Mouse (Mus musculus) midbrain, embryonic 11.5 days (tissue): Measurements from ENCODE around the gene Olfr324. TPM values are rescaled to one million over a fixed set of nuclear protein-coding genes. Genes with fewer than 3 reads are reported as not detected.
A peak's percentile ranks its signal among the peaks of the same experiment; 100 is the strongest.

Experiments used
- ATAC-seq: fragments of 200-750 bp; cut with Nextera tagmentation; 2 replicates; pipeline ENCODE4 v1.8.0; 2017; ENCODE audit warnings: moderate TSS enrichment, moderate library complexity; ENCODE audit not compliant: low FRiP score
- DNase-seq: peaks from one replicate; pipeline ENCODE4 v3.0.0; 2015; ENCODE audit warnings: low spot score; ENCODE audit errors: missing footprints
- H3K27ac ChIP-seq: fragments of 300-500 bp; sonication (generic); 2 replicates; pipeline ENCODE4 v1.5.1; 2014; ENCODE audit warnings: low read depth, low read length
- H3K27me3 ChIP-seq: fragments of 300-500 bp; sonication (generic); 2 replicates; pipeline ENCODE4 v1.6.1; 2014; ENCODE audit warnings: mild to moderate bottlenecking, low read length, moderate library complexity, mixed read lengths; ENCODE audit not compliant: control insufficient read depth, insufficient read depth
- H3K36me3 ChIP-seq: fragments of 300-500 bp; sonication (generic); 2 replicates; pipeline ENCODE4 v1.6.1; 2014; ENCODE audit warnings: mild to moderate bottlenecking, low read length, moderate library complexity, mixed read lengths; ENCODE audit not compliant: control insufficient read depth, insufficient read depth
- H3K4me1 ChIP-seq: fragments of 300-500 bp; sonication (generic); 2 replicates; pipeline ENCODE4 v1.6.1; 2014; ENCODE audit warnings: low read length; ENCODE audit not compliant: control insufficient read depth, insufficient read depth
- H3K4me2 ChIP-seq: fragments of 300-500 bp; sonication (generic); 2 replicates; pipeline ENCODE4 v1.6.1; 2014; ENCODE audit warnings: mild to moderate bottlenecking, moderate library complexity
- H3K4me3 ChIP-seq: fragments of 300-500 bp; sonication (generic); 2 replicates; pipeline ENCODE4 v1.5.1; 2014; ENCODE audit warnings: low read depth, low read length
- H3K9ac ChIP-seq: fragments of 300-500 bp; sonication (generic); 2 replicates; pipeline ENCODE4 v1.6.1; 2014; ENCODE audit warnings: low read length
- H3K9me3 ChIP-seq: fragments of 300-500 bp; sonication (generic); 2 replicates; pipeline ENCODE4 v1.6.1; 2016; ENCODE audit warnings: low read length; ENCODE audit not compliant: control insufficient read depth
- WGBS: fragments of 180-500 bp; shearing (Covaris S2); extraction: QIAGEN DNeasy Blood & Tissue Kit; methylation state at CpG from one replicate; pipeline ENCODE4 v1.1.7; 2014; 5-methylcytosine and 5-hydroxymethylcytosine counted together
- polyA plus RNA-seq: library from polyadenylated mRNA; unstranded; fragments of >200 nt; fragmentation: Nextera tagmentation; extraction: Ambion mirVana; gene quantifications from 2 replicates; pipeline ENCODE4 v1.2.1, GENCODE M21; 2014

Gene Olfr324
- polyA plus RNA-seq, 1 experiment from 2014 or later: not detected

DNA sequence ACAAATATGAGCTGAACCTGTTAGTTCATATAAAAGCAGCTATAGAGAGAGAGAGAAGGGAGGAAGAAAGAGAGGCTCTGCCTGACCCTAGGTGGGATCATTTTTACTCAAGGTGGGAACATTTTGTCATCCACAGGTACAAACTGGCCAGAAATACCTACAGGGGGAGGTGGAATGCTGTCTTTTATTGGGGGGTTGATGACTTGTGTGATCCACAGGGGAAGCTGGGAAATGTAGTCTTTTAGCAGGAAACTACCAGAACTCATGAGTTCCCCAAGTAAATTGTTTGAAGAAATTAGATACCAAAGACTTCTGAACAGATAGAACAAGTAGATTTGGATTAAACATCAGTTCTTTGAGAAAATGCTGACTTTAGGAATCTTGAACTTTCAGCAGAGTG is 7.1 kb downstream of the Olfr324 start:
- no peak overlapping the region for H3K27ac ChIP-seq
- no peak for ATAC-seq
- DNase-seq: no peak
- no peak overlapping the region for H3K9ac ChIP-seq
- no peaks in the 10 kb centered on the region for H3K36me3 ChIP-seq
- H3K4me3 ChIP-seq: no peak overlapping the region
- H3K27me3 ChIP-seq: no peaks in the 10 kb centered on the region
- no peaks in the 10 kb centered on the region for H3K4me1 ChIP-seq
- H3K4me2 ChIP-seq: no peak overlapping the region
- no peaks in the 10 kb centered on the region for H3K9me3 ChIP-seq

DNA sequence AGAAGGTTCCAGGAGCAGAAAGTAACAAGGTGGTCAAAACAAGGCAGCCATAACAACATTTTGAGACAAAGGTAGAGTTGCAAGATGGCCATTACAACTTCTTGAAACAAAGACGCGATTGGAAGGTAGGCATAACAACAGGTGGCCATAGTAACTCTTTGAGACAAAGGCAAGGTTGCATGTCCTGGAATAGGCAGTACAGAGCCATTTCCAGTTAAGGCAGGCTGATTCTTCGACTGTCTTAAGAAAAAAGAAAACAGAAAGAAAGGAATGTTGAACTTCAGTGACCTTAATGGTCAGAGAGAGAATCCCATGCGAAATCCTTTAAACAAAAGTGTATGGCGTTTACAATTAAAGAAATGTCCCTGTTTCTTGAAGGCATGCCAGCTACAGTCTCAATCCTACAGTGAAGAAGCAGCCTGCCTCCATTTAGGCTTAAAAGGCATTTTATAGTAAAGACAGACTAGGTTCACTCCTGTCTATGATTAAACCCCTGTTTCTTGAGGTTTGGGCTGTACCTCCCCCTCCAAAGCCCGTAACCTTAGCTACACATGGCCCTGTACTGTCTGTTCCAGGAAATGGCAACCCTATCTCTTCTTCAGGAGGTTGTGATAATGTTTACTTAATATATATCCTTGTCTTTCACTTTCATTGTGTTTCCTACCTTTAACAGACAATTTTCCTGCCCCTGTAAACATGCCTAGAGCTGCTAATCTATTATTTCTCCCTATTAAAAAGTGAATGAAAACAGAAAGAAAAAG is 8.1 kb downstream of the Olfr324 start:
- Histone ChIP-seq H3K9ac (no peak overlapping the region), H3K27ac (no peak overlapping the region), H3K9me3 (no peaks in the 10 kb centered on the region), H3K36me3 (no peaks in the 10 kb centered on the region), H3K4me2 (no peak overlapping the region), H3K4me3 (no peak overlapping the region), H3K4me1 (no peaks in the 10 kb centered on the region), H3K27me3 (no peaks in the 10 kb centered on the region)
- no peak for ATAC-seq
- 81% methylated on average over 6 of the region's 6 CpGs for WGBS
- DNase-seq: peak; percentile 54

DNA sequence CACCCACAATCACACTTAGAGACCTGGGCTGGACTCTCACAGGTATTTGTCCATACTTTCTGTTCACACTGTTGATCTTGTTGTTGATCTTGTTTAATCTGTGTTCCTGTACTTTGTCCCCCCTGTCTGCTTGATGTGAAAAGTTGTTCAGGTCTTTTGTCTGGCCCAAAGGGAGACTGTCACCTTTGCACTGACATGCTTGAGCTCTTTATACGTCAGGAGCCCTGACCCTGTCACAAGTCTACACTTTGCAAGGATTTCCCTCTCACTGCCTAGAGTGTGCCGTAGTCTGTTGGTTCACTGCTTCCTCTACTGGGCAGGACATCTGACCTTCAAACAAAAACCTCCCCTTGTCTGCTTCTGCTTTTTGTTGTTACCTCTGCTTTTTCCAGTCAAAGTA is 9.8 kb downstream of the Olfr324 start:
- DNase-seq (peak; percentile 12), ATAC-seq (no peak)
- H3K9ac ChIP-seq: no peak overlapping the region
- no peak overlapping the region for H3K4me3 ChIP-seq
- H3K4me1 ChIP-seq: no peaks in the 10 kb centered on the region
- no peak overlapping the region for H3K4me2 ChIP-seq
- WGBS: 84% methylated on average over 2 of the region's 2 CpGs
- no peaks in the 10 kb centered on the region for H3K9me3 ChIP-seq
- no peaks in the 10 kb centered on the region for H3K36me3 ChIP-seq
- no peak overlapping the region for H3K27ac ChIP-seq
- H3K27me3 ChIP-seq: no peaks in the 10 kb centered on the region

DNA sequence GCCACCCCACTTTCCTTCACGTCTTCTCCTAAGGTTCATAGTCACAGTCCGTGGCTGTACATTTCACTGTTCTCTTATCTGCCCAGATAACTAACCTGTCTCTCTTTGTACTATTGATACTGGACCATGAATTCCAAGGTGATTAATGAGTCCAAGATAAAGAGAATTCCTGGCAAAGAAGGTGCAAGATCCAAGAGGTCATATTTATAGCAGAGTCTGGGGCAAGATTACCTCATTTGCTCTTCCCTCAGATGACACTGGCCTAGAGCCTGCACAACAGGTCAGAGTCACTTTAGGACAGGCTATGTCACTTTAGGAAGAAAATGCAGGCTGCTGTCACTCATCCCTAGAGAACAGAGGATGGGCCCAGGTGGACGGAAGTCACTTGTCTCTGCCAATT is 10.3 kb downstream of the Olfr324 start:
- no peak overlapping the region for H3K4me3 ChIP-seq
- no peak overlapping the region for H3K4me2 ChIP-seq
- ATAC-seq: no peak
- no peak overlapping the region for H3K27ac ChIP-seq
- no peak overlapping the region for H3K9ac ChIP-seq
- DNase-seq: no peak
- no peaks in the 10 kb centered on the region for H3K27me3 ChIP-seq
- H3K9me3 ChIP-seq: no peaks in the 10 kb centered on the region
- 88% methylated on average over 3 of the region's 3 CpGs for WGBS
- no peaks in the 10 kb centered on the region for H3K4me1 ChIP-seq
- H3K36me3 ChIP-seq: no peaks in the 10 kb centered on the region

DNA sequence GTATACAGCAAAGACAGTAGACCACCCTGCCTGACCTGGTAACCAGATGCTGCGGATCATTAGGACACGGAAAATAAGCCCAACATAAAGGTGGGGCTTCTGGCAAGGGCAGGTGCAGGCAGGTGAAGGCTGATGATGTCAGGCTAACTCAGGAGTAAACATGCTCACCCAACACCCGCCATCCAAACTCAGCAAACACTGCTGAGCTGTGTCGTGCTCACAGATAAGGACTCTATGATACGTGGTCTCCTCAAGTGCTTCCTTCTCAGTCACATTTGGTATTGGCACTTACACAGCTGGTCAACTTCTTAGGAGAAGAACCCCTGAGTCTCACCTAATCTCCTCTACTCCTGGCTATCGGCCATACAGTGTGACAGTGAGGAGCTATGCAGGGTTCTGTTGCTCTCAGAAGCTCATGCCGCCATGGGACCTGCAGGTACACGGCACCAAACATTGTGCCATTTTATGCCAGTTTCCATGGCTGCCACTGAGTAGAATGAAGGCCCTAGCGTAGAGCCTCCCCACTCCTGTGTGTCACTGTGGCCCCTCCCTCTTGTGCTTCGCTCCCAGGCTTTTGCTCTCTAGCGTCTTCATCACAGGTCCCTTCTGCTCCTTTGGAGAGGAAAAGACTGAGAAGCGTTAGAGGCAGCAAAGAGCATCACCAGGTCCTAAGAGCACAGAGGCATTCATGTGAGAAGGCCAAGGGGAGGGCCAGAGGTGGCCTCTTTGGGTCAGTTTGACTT is 11.4 kb downstream of the Olfr324 start:
- H3K9ac ChIP-seq: no peak overlapping the region
- H3K4me1 ChIP-seq: no peaks in the 10 kb centered on the region
- 89% methylated on average over 12 of the region's 12 CpGs for WGBS
- peak; percentile 51 for DNase-seq
- no peaks in the 10 kb centered on the region for H3K9me3 ChIP-seq
- H3K4me3 ChIP-seq: no peak overlapping the region
- no peak overlapping the region for H3K27ac ChIP-seq
- no peaks in the 10 kb centered on the region for H3K27me3 ChIP-seq
- H3K4me2 ChIP-seq: no peak overlapping the region
- ATAC-seq: no peak
- no peaks in the 10 kb centered on the region for H3K36me3 ChIP-seq

DNA sequence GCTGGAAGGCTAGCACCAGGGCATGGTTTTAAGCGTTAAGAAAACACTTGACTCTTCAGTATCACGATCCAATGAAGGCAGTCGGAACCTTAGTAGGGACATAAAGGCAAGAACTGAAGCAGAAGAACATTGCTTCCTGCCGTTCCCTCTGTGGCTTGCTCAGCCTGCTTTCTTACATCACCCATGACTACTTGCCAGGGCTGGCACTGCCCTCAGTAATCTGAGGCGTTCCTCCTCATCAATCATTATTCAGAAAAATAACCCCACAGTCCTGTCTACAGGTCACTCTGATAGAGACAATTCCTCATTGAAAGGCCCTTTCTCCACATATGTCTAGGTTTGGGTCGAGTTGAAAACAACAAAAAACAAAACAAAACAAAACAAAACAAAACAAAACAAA is 12.1 kb downstream of the Olfr324 start:
- no peak overlapping the region for H3K9ac ChIP-seq
- H3K36me3 ChIP-seq: no peaks in the 10 kb centered on the region
- no peak overlapping the region for H3K4me2 ChIP-seq
- 90% methylated on average over 6 of the region's 6 CpGs for WGBS
- ATAC-seq (no peak), DNase-seq (no peak)
- no peak overlapping the region for H3K4me3 ChIP-seq
- no peak overlapping the region for H3K27ac ChIP-seq
- H3K27me3 ChIP-seq: no peaks in the 10 kb centered on the region
- no peaks in the 10 kb centered on the region for H3K9me3 ChIP-seq
- no peaks in the 10 kb centered on the region for H3K4me1 ChIP-seq

DNA sequence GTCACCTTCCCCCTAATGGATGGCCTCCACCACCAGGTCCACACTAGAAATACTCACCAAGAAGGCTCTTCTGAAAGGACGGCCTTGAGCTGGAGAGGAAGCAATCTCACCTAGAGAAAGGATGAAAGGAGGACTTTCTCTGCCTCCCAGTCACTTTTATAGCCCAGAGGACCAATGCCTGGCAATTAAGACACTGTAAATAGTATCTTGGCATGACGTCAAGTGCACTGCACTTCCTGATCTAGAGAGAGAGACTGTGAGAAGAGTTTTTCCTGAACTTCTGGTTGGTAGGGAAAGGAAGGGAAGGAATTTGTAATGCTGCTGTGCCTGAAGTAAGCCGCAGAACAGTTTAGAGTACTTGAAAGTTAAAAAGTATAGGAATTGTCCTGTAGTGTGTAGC is 18.4 kb downstream of the Olfr324 start:
- Histone ChIP-seq H3K4me1 (no peaks in the 10 kb centered on the region), H3K36me3 (no peaks in the 10 kb centered on the region), H3K27ac (no peak overlapping the region), H3K9me3 (no peaks in the 10 kb centered on the region), H3K27me3 (no peaks in the 10 kb centered on the region), H3K4me3 (no peak overlapping the region), H3K4me2 (no peak overlapping the region), H3K9ac (no peak overlapping the region)
- peak; percentile 4 for DNase-seq
- WGBS: 83% methylated on average over 3 of the region's 3 CpGs
- ATAC-seq: no peak

DNA sequence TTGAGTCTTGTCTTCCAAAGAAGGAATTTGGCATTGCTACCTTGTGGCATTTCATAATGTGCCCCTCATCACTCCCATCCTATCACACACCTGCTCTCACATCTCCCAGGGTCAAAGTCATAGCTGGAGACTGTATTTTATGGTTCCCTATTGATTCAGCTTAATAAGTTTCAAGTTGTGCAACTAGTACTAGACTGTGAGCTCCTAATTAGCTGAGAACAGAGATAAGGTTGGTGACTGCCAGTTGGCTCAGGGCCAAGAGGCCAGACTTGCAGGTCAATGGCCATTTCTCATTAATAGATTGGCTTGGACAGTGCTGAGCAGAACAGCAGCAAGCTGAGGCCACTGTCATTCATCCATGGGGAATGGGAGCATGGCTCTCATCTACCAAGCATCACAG is 19.6 kb downstream of the Olfr324 start:
- Histone ChIP-seq H3K9me3 (no peaks in the 10 kb centered on the region), H3K36me3 (no peaks in the 10 kb centered on the region), H3K9ac (no peak overlapping the region), H3K4me1 (no peaks in the 10 kb centered on the region), H3K27ac (no peak overlapping the region), H3K27me3 (no peaks in the 10 kb centered on the region), H3K4me2 (no peak overlapping the region), H3K4me3 (no peak overlapping the region)
- DNase-seq (no peak), ATAC-seq (no peak)

DNA sequence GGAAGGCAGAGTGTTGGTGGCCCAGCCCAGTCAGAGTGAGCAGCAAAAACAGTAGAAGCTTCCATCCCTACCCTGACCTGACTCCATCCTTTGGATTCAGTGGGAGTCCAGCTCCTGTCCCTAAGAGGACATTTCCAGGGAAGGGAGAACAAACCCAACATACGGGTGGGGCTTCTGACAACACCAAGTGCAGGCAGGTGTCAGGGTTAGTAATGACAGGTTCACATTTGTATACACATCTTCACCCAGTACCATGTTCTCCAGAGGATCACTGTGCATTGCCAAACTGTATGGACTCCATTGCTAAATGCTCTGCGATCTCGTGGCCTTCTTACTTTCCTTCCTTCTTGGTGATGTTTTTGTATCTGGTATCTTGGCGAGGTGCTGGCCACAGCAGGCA is 21.1 kb downstream of the Olfr324 start, which contains the start of gene 2210407C18Rik:
TSS of gene 2210407C18Rik (minus strand) at position 101 of the 400 bp plus-strand sequence.
- Histone ChIP-seq H3K4me3 (no peak within 1 kb of the TSS), H3K4me2 (no peak within 1 kb of the TSS), H3K4me1 (no peaks in the 10 kb centered on the region), H3K9me3 (no peaks in the 10 kb centered on the region), H3K27me3 (no peaks in the 10 kb centered on the region), H3K9ac (no peak within 1 kb of the TSS), H3K27ac (no peak within 1 kb of the TSS), H3K36me3 (no peaks in the 10 kb centered on the region)
- WGBS: 92% methylated on average over 4 of the region's 4 CpGs
- no peak for ATAC-seq
- no peak for DNase-seq
